Mouse (Mus musculus) liver, embryonic 12.5 days (tissue): Measurements from ENCODE around the gene Kctd13. TPM values are rescaled to one million over a fixed set of nuclear protein-coding genes. Genes with fewer than 3 reads are reported as not detected.

Experiments
- ATAC-seq: fragments of 200-750 bp; cut with Nextera tagmentation; 2 replicates; pipeline ENCODE4 v1.8.0; 2017; ENCODE audit warnings: moderate number of reproducible peaks, mild to moderate bottlenecking, moderate library complexity
- H3K27ac ChIP-seq: fragments of 300-500 bp; sonication (generic); 2 replicates; pipeline ENCODE4 v1.5.1; 2016; ENCODE audit warnings: mild to moderate bottlenecking
- H3K27me3 ChIP-seq: fragments of 300-500 bp; sonication (generic); replicated peaks from 2 replicates; pipeline ENCODE4 v1.6.1; 2016; ENCODE audit warnings: mild to moderate bottlenecking, moderate library complexity
- H3K36me3 ChIP-seq: fragments of 300-500 bp; sonication (generic); 2 replicates; pipeline ENCODE4 v1.6.1; 2016; ENCODE audit warnings: mild to moderate bottlenecking, moderate library complexity
- H3K4me1 ChIP-seq: fragments of 300-500 bp; sonication (generic); 2 replicates; pipeline ENCODE4 v1.6.1; 2016
- H3K4me2 ChIP-seq: fragments of 300-500 bp; sonication (generic); 2 replicates; pipeline ENCODE4 v1.6.1; 2016; ENCODE audit warnings: mild to moderate bottlenecking, moderate library complexity
- H3K4me3 ChIP-seq: fragments of 300-500 bp; sonication (generic); 2 replicates; pipeline ENCODE4 v1.5.1; 2016; ENCODE audit warnings: mild to moderate bottlenecking, moderate library complexity
- H3K9ac ChIP-seq: fragments of 300-500 bp; sonication (generic); 2 replicates; pipeline ENCODE4 v1.6.1; 2016; ENCODE audit warnings: mild to moderate bottlenecking, moderate library complexity
- H3K9me3 ChIP-seq: fragments of 300-500 bp; sonication (generic); replicated peaks from 2 replicates; pipeline ENCODE4 v1.6.1; 2016; ENCODE audit warnings: mild to moderate bottlenecking, moderate library complexity
- WGBS: fragments of 180-500 bp; shearing (Covaris S2); methylation state at CpG from one replicate; pipeline ENCODE4 v1.1.7; 2016; ENCODE audit not compliant: insufficient replicate concordance; 5-methylcytosine and 5-hydroxymethylcytosine counted together
- polyA plus RNA-seq: library from polyadenylated mRNA; unstranded; fragments of >200 nt; fragmentation: Nextera tagmentation; extraction: Ambion mirVana; gene quantifications from 2 replicates; pipeline ENCODE4 v1.2.1, GENCODE M21; 2016

The Kctd13 gene
- polyA plus RNA-seq, 1 experiment from 2014 or later = 10.7 TPM

GRCm38 (mm10) chr7:126965568-126965967 is 36.9 kb downstream of the Kctd13 start:
- no peak for ATAC-seq
- Histone ChIP-seq H3K9me3 (no peaks in the 10 kb centered on the region), H3K4me2 (no peak overlapping the region), H3K4me3 (no peak overlapping the region), H3K4me1 (no peaks in the 10 kb centered on the region), H3K27me3 (peaks cover 35% of the 10 kb centered on the region), H3K9ac (no peak overlapping the region), H3K27ac (no peak overlapping the region), H3K36me3 (no peaks in the 10 kb centered on the region)
- WGBS = 58% methylated on average over 3 of the region's 3 CpGs

GRCm38 (mm10) chr7:126967361-126967760 is 38.7 kb downstream of the Kctd13 start:
- WGBS = 67% methylated on average over 6 of the region's 6 CpGs
- Histone ChIP-seq H3K9me3 (no peaks in the 10 kb centered on the region), H3K4me2 (no peak overlapping the region), H3K27me3 (peaks cover 24% of the 10 kb centered on the region), H3K9ac (no peak overlapping the region), H3K4me1 (no peaks in the 10 kb centered on the region), H3K4me3 (no peak overlapping the region), H3K27ac (no peak overlapping the region), H3K36me3 (no peaks in the 10 kb centered on the region)
- 0 out of 2 replicates have a peak, but pooled peaks have one; percentile 18 for ATAC-seq

- H3K9me3 ChIP-seq = no peaks in the 10 kb centered on the region
- peak overlapping the region; percentile 90; the same call in 1 of the 2 replicates for H3K27ac ChIP-seq
- H3K4me1 ChIP-seq = peaks cover 35% of the 10 kb centered on the region
- H3K4me2 ChIP-seq = peak overlapping the region; percentile 87
- H3K9ac ChIP-seq = peak overlapping the region; percentile 95; the same call in 1 of the 2 replicates
- peaks cover 29% of the 10 kb centered on the region for H3K36me3 ChIP-seq
- H3K27me3 ChIP-seq = no peaks in the 10 kb centered on the region
- no peak for ATAC-seq
- whole genome bisulfite sequencing = 3% methylated on average over 8 of the region's 8 CpGs
- peak overlapping the region; percentile 90 for H3K4me3 ChIP-seq
Measured at GRCm38 (mm10) chr7:126975493-126975892, 46.8 kb downstream of the Kctd13 start.

GRCm38 (mm10) chr7:126975893-126975949 is 47.0 kb downstream of the Kctd13 start, which contains the start of gene Cdipt:
TSS of gene Cdipt (plus strand) at chr7:126975914.
- H3K27ac ChIP-seq = peak within 1 kb of the TSS; percentile 90
- no peaks in the 10 kb centered on the region for H3K9me3 ChIP-seq
- H3K4me1 ChIP-seq = peaks cover 35% of the 10 kb centered on the region
- 10% methylated on average over 1 of the region's 1 CpGs for WGBS
- H3K4me2 ChIP-seq = peak within 1 kb of the TSS; percentile 87
- no peaks in the 10 kb centered on the region for H3K27me3 ChIP-seq
- H3K4me3 ChIP-seq = peak within 1 kb of the TSS; percentile 90
- H3K9ac ChIP-seq = peak within 1 kb of the TSS; percentile 95
- peaks cover 30% of the 10 kb centered on the region for H3K36me3 ChIP-seq
- ATAC-seq = no peak

GRCm38 (mm10) chr7:126975950-126976866 is 47.5 kb downstream of the Kctd13 start, which contains the start of gene Cdiptos:
TSS of gene Cdiptos (minus strand) at chr7:126976098.
- ATAC-seq = peak; percentile 93
- no peaks in the 10 kb centered on the region for H3K27me3 ChIP-seq
- H3K36me3 ChIP-seq = peaks cover 35% of the 10 kb centered on the region
- peak within 1 kb of the TSS; percentile 90 for H3K4me3 ChIP-seq
- H3K27ac ChIP-seq = peak within 1 kb of the TSS; percentile 90
- peak within 1 kb of the TSS; percentile 95 for H3K9ac ChIP-seq
- no peaks in the 10 kb centered on the region for H3K9me3 ChIP-seq
- H3K4me1 ChIP-seq = peaks cover 35% of the 10 kb centered on the region
- WGBS = under 1% methylated on average over 55 of the region's 55 CpGs
- peak within 1 kb of the TSS; percentile 87 for H3K4me2 ChIP-seq

- no peaks in the 10 kb centered on the region for H3K27me3 ChIP-seq
- H3K4me1 ChIP-seq = peaks cover 41% of the 10 kb centered on the region
- peak overlapping the region; percentile 90 for H3K27ac ChIP-seq
- ATAC-seq = no peak
- peak overlapping the region; percentile 95 for H3K9ac ChIP-seq
- 23% methylated on average over 14 of the region's 14 CpGs for WGBS
- H3K4me3 ChIP-seq = peak overlapping the region; percentile 90
- peaks cover 36% of the 10 kb centered on the region for H3K36me3 ChIP-seq
- H3K9me3 ChIP-seq = no peaks in the 10 kb centered on the region
- peak overlapping the region; percentile 87 for H3K4me2 ChIP-seq
Measured at GRCm38 (mm10) chr7:126976878-126977459, 48.3 kb downstream of the Kctd13 start.

GRCm38 (mm10) chr7:126978841-126979240 is 50.2 kb downstream of the Kctd13 start:
- H3K27me3 ChIP-seq = no peaks in the 10 kb centered on the region
- no peaks in the 10 kb centered on the region for H3K9me3 ChIP-seq
- peaks cover 47% of the 10 kb centered on the region for H3K4me1 ChIP-seq
- no peak for ATAC-seq
- H3K4me2 ChIP-seq = no peak overlapping the region
- no peak overlapping the region for H3K27ac ChIP-seq
- no peak overlapping the region for H3K4me3 ChIP-seq
- 84% methylated on average over 6 of the region's 6 CpGs for WGBS
- H3K36me3 ChIP-seq = peaks cover 36% of the 10 kb centered on the region
- no peak overlapping the region for H3K9ac ChIP-seq

GRCm38 (mm10) chr7:126981601-126982000 is 52.9 kb downstream of the Kctd13 start:
- WGBS = 71% methylated on average over 2 of the region's 2 CpGs
- H3K27ac ChIP-seq = no peak overlapping the region
- H3K4me3 ChIP-seq = no peak overlapping the region
- H3K27me3 ChIP-seq = 0 out of 2 replicates have a peak, but pooled peaks cover 6% of the 10 kb centered on the region
- no peak overlapping the region for H3K9ac ChIP-seq
- no peaks in the 10 kb centered on the region for H3K9me3 ChIP-seq
- peaks cover 41% of the 10 kb centered on the region for H3K4me1 ChIP-seq
- no peak for ATAC-seq
- peaks cover 36% of the 10 kb centered on the region for H3K36me3 ChIP-seq
- H3K4me2 ChIP-seq = no peak overlapping the region

GRCm38 (mm10) chr7:126982054-126982453 is 53.4 kb downstream of the Kctd13 start:
- peaks cover 37% of the 10 kb centered on the region for H3K4me1 ChIP-seq
- no peak overlapping the region for H3K27ac ChIP-seq
- H3K9ac ChIP-seq = no peak overlapping the region
- no peak overlapping the region for H3K4me3 ChIP-seq
- H3K4me2 ChIP-seq = no peak overlapping the region
- H3K27me3 ChIP-seq = 0 out of 2 replicates have a peak, but pooled peaks cover 6% of the 10 kb centered on the region
- H3K9me3 ChIP-seq = no peaks in the 10 kb centered on the region
- 44% methylated on average over 4 of the region's 4 CpGs for WGBS
- H3K36me3 ChIP-seq = peaks cover 36% of the 10 kb centered on the region
- ATAC-seq = no peak

GRCm38 (mm10) chr7:126983113-126983512 is 54.4 kb downstream of the Kctd13 start:
- H3K4me2 ChIP-seq = no peak overlapping the region
- 80% methylated on average over 7 of the region's 7 CpGs for WGBS
- H3K4me3 ChIP-seq = no peak overlapping the region
- H3K9ac ChIP-seq = no peak overlapping the region
- H3K27ac ChIP-seq = no peak overlapping the region
- no peak for ATAC-seq
- peaks cover 31% of the 10 kb centered on the region for H3K36me3 ChIP-seq
- H3K4me1 ChIP-seq = peaks cover 27% of the 10 kb centered on the region
- 0 out of 2 replicates have a peak, but pooled peaks cover 6% of the 10 kb centered on the region for H3K27me3 ChIP-seq
- no peaks in the 10 kb centered on the region for H3K9me3 ChIP-seq

- no peak for ATAC-seq
- Histone ChIP-seq H3K27ac (no peak overlapping the region), H3K9ac (no peak overlapping the region), H3K27me3 (0 out of 2 replicates have a peak, but pooled peaks cover 6% of the 10 kb centered on the region), H3K4me2 (no peak overlapping the region), H3K4me3 (no peak overlapping the region), H3K36me3 (peaks cover 14% of the 10 kb centered on the region), H3K4me1 (peaks cover 11% of the 10 kb centered on the region; the same call in 1 of the 2 replicates), H3K9me3 (no peaks in the 10 kb centered on the region)
- WGBS = 48% methylated on average over 10 of the region's 10 CpGs
Measured at GRCm38 (mm10) chr7:126984667-126985444, 56.2 kb downstream of the Kctd13 start.

- Histone ChIP-seq H3K4me3 (no peak overlapping the region), H3K9ac (no peak overlapping the region), H3K36me3 (peaks cover under 1% of the 10 kb centered on the region; the same call in 1 of the 2 replicates), H3K27me3 (0 out of 2 replicates have a peak, but pooled peaks cover 6% of the 10 kb centered on the region), H3K27ac (no peak overlapping the region), H3K4me1 (peaks cover 11% of the 10 kb centered on the region; the same call in 1 of the 2 replicates), H3K4me2 (no peak overlapping the region), H3K9me3 (no peaks in the 10 kb centered on the region)
- ATAC-seq = no peak
- WGBS = 44% methylated on average over 9 of the region's 9 CpGs
Measured at GRCm38 (mm10) chr7:126986319-126986718, 57.6 kb downstream of the Kctd13 start.
